Mouse (Mus musculus): ENCODE results near the gene Tnpo3. TPM values are rescaled to one million over a fixed set of nuclear protein-coding genes. Genes with fewer than 3 reads are reported as not detected.
"Not testable (repeated sequence)": the region's sequence is repeated elsewhere in the genome, so short reads cannot be mapped to it uniquely, and the experiment has no call there.

The Tnpo3 gene
- polyA plus RNA-seq, 1 experiment from 2014 or later = 28.1 TPM

- peaks cover 17% of the 10 kb centered on the region; the same call in 1 of the 2 replicates for H3K27me3 ChIP-seq (replicated peaks; ENCODE audit: control insufficient read depth, insufficient read depth, low read length)
- H3K4me2 ChIP-seq (replicated peaks; ENCODE audit: low read depth) = no peak overlapping the region
- TF ChIP-seq CTCF (IDR thresholded peaks at IDR 0.05; ENCODE audit: low read depth) = no peak
- 47% methylated on average over 6 of the region's 6 CpGs for WGBS
- H3K36me3 ChIP-seq (ENCODE audit: control insufficient read depth, insufficient read depth) = no peaks in the 10 kb centered on the region
- no peak overlapping the region for H3K4me3 ChIP-seq (ENCODE audit: low read depth, low read length)
- no peaks in the 10 kb centered on the region for H3K4me1 ChIP-seq (replicated peaks; ENCODE audit: control insufficient read depth, insufficient read depth, low read length)
- ATAC-seq = no peak
- H3K9me3 ChIP-seq (ENCODE audit: control insufficient read depth) = no peaks in the 10 kb centered on the region
- no peak overlapping the region for H3K27ac ChIP-seq (ENCODE audit: low read depth, low read length)
- H3K9ac ChIP-seq (ENCODE audit: low read depth, low read length) = no peak overlapping the region
Measured at GRCm38 (mm10) chr6:29622273-29622672, 12.6 kb upstream of the Tnpo3 start.

- Histone ChIP-seq H3K4me2 (replicated peaks; ENCODE audit: low read depth) (no peak overlapping the region), H3K4me3 (ENCODE audit: low read depth, low read length) (no peak overlapping the region), H3K9ac (ENCODE audit: low read depth, low read length) (no peak overlapping the region), H3K9me3 (ENCODE audit: control insufficient read depth) (no peaks in the 10 kb centered on the region), H3K27me3 (replicated peaks; ENCODE audit: control insufficient read depth, insufficient read depth, low read length) (peaks cover 19% of the 10 kb centered on the region; the same call in 1 of the 2 replicates), H3K4me1 (replicated peaks; ENCODE audit: control insufficient read depth, insufficient read depth, low read length) (no peaks in the 10 kb centered on the region), H3K36me3 (ENCODE audit: control insufficient read depth, insufficient read depth) (no peaks in the 10 kb centered on the region), H3K27ac (ENCODE audit: low read depth, low read length) (no peak overlapping the region)
- no peak for ATAC-seq
- no peak for TF ChIP-seq CTCF (IDR thresholded peaks at IDR 0.05; ENCODE audit: low read depth)
- 53% methylated on average over 17 of the region's 17 CpGs for WGBS
Measured at GRCm38 (mm10) chr6:29620840-29621543, 11.3 kb upstream of the Tnpo3 start.

GRCm38 (mm10) chr6:29620176-29620575 lies 10.5 kb upstream of the Tnpo3 start:
- H3K9me3 ChIP-seq (ENCODE audit: control insufficient read depth) = no peaks in the 10 kb centered on the region
- H3K27me3 ChIP-seq (replicated peaks; ENCODE audit: control insufficient read depth, insufficient read depth, low read length) = peaks cover 19% of the 10 kb centered on the region; the same call in 1 of the 2 replicates
- WGBS = 29% methylated on average over 3 of the region's 3 CpGs
- no peak overlapping the region for H3K4me2 ChIP-seq (replicated peaks; ENCODE audit: low read depth)
- H3K4me1 ChIP-seq (replicated peaks; ENCODE audit: control insufficient read depth, insufficient read depth, low read length) = no peaks in the 10 kb centered on the region
- no peak for TF ChIP-seq CTCF (IDR thresholded peaks at IDR 0.05; ENCODE audit: low read depth)
- no peak overlapping the region for H3K27ac ChIP-seq (ENCODE audit: low read depth, low read length)
- no peaks in the 10 kb centered on the region for H3K36me3 ChIP-seq (ENCODE audit: control insufficient read depth, insufficient read depth)
- ATAC-seq = peak; percentile 51; the same call in 1 of the 2 replicates
- no peak overlapping the region for H3K4me3 ChIP-seq (ENCODE audit: low read depth, low read length)
- no peak overlapping the region for H3K9ac ChIP-seq (ENCODE audit: low read depth, low read length)

GRCm38 (mm10) chr6:29610020-29610640 lies 443 bp upstream of the Tnpo3 start:
- 19% methylated on average over 13 of the region's 13 CpGs for WGBS
- H3K36me3 ChIP-seq (ENCODE audit: control insufficient read depth, insufficient read depth); H3K4me1 ChIP-seq (replicated peaks; ENCODE audit: control insufficient read depth, insufficient read depth, low read length); H3K9me3 ChIP-seq (ENCODE audit: control insufficient read depth); H3K27me3 ChIP-seq (replicated peaks; ENCODE audit: control insufficient read depth, insufficient read depth, low read length): not testable (repeated sequence)
- Histone ChIP-seq H3K27ac (ENCODE audit: low read depth, low read length) (peak overlapping the region; percentile 89), H3K4me2 (replicated peaks; ENCODE audit: low read depth) (peak overlapping the region; percentile 75), H3K9ac (ENCODE audit: low read depth, low read length) (peak overlapping the region; percentile 90; the same call in 1 of the 2 replicates), H3K4me3 (ENCODE audit: low read depth, low read length) (peak overlapping the region; percentile 99)
- peak; percentile 24; the same call in 1 of the 2 replicates for ATAC-seq

- no peak overlapping the region for H3K9ac ChIP-seq (ENCODE audit: low read depth, low read length)
- H3K4me1 ChIP-seq (replicated peaks; ENCODE audit: control insufficient read depth, insufficient read depth, low read length) = no peaks in the 10 kb centered on the region
- no peak overlapping the region for H3K4me3 ChIP-seq (ENCODE audit: low read depth, low read length)
- no peaks in the 10 kb centered on the region for H3K27me3 ChIP-seq (replicated peaks; ENCODE audit: control insufficient read depth, insufficient read depth, low read length)
- H3K36me3 ChIP-seq (ENCODE audit: control insufficient read depth, insufficient read depth) = no peaks in the 10 kb centered on the region
- no peaks in the 10 kb centered on the region for H3K9me3 ChIP-seq (ENCODE audit: control insufficient read depth)
- TF ChIP-seq CTCF (IDR thresholded peaks at IDR 0.05; ENCODE audit: low read depth) = no peak
- H3K27ac ChIP-seq (ENCODE audit: low read depth, low read length) = no peak overlapping the region
- H3K4me2 ChIP-seq (replicated peaks; ENCODE audit: low read depth) = no peak overlapping the region
- no peak for ATAC-seq
Measured at GRCm38 (mm10) chr6:29600188-29600587, 9.5 kb downstream of the Tnpo3 start.

GRCm38 (mm10) chr6:29595656-29596055 lies 14.0 kb downstream of the Tnpo3 start:
- no peak overlapping the region for H3K4me2 ChIP-seq (replicated peaks; ENCODE audit: low read depth)
- ATAC-seq = no peak
- WGBS = 73% methylated on average over 2 of the region's 2 CpGs
- H3K27ac ChIP-seq (ENCODE audit: low read depth, low read length) = no peak overlapping the region
- H3K9me3 ChIP-seq (ENCODE audit: control insufficient read depth) = no peaks in the 10 kb centered on the region
- H3K27me3 ChIP-seq (replicated peaks; ENCODE audit: control insufficient read depth, insufficient read depth, low read length) = no peaks in the 10 kb centered on the region
- H3K36me3 ChIP-seq (ENCODE audit: control insufficient read depth, insufficient read depth) = no peaks in the 10 kb centered on the region
- TF ChIP-seq CTCF (IDR thresholded peaks at IDR 0.05; ENCODE audit: low read depth) = no peak
- H3K4me3 ChIP-seq (ENCODE audit: low read depth, low read length) = no peak overlapping the region
- H3K9ac ChIP-seq (ENCODE audit: low read depth, low read length) = no peak overlapping the region
- H3K4me1 ChIP-seq (replicated peaks; ENCODE audit: control insufficient read depth, insufficient read depth, low read length) = no peaks in the 10 kb centered on the region

All from intestine, postnatal 0 days (tissue).